Mouse (Mus musculus) adrenal gland, postnatal 4 days (tissue): ENCODE measurements at regions not wholly inside any gene's neighbourhood (a gene's known extent, or its start where the extent isn't known, plus 50 kb on each side); places are given as distances from the start of the nearest gene placed in this dataset.

ENCODE experiments used
- DNase-seq, 2 experiments: peaks; one replicate each; pipeline ENCODE4 v3.0.0; 2021 to 2022; ENCODE audit warnings: low spot score in 2 of 2, mixed read lengths in 2 of 2

- no peak for DNase-seq
Observed at GRCm38 (mm10) chr11:71410582-71410981, 180.0 kb upstream of the Nlrp1b start.

GRCm38 (mm10) chr11:71411958-71412357 is 181.4 kb upstream of the Nlrp1b start:
- no peak for DNase-seq

GRCm38 (mm10) chr11:71414403-71415140 is 184.0 kb upstream of the Nlrp1b start:
- DNase-seq, result no peak

- DNase-seq, result no peak
Observed at GRCm38 (mm10) chr11:71415451-71415850, 184.9 kb upstream of the Nlrp1b start.

- DNase-seq, result no peak
Observed at GRCm38 (mm10) chr11:71422291-71422840, 191.8 kb upstream of the Nlrp1b start.

GRCm38 (mm10) chr11:71423242-71423641 is 192.7 kb upstream of the Nlrp1b start:
- no peak for DNase-seq

GRCm38 (mm10) chr11:71424879-71425278 is 194.3 kb upstream of the Nlrp1b start:
- no peak for DNase-seq

GRCm38 (mm10) chr11:71429739-71430138 is 199.2 kb upstream of the Nlrp1b start:
- no peak for DNase-seq

GRCm38 (mm10) chr11:71434241-71434640 is 203.7 kb upstream of the Nlrp1b start:
- DNase-seq, result no peak

GRCm38 (mm10) chr11:71434886-71435285 is 204.4 kb upstream of the Nlrp1b start:
- DNase-seq, result no peak

- DNase-seq, result no peak
Observed at GRCm38 (mm10) chr11:71435745-71436144, 205.2 kb upstream of the Nlrp1b start.

GRCm38 (mm10) chr11:71436335-71436734 is 205.8 kb upstream of the Nlrp1b start:
- no peak for DNase-seq

- no peak for DNase-seq
Observed at GRCm38 (mm10) chr11:71436801-71437200, 206.3 kb upstream of the Nlrp1b start.

GRCm38 (mm10) chr11:71439871-71440270 is 209.3 kb upstream of the Nlrp1b start:
- no peak for DNase-seq

- no peak for DNase-seq
Observed at GRCm38 (mm10) chr11:71440392-71440791, 209.9 kb upstream of the Nlrp1b start.

- no peak for DNase-seq
Observed at GRCm38 (mm10) chr11:71444056-71444455, 213.5 kb upstream of the Nlrp1b start.

- no peak for DNase-seq
Observed at GRCm38 (mm10) chr11:71446641-71447040, 216.1 kb upstream of the Nlrp1b start.

- no peak for DNase-seq
Observed at GRCm38 (mm10) chr11:71447841-71448745, 217.6 kb upstream of the Nlrp1b start.

- no peak for DNase-seq
Observed at GRCm38 (mm10) chr11:71480094-71480493, 249.6 kb upstream of the Nlrp1b start.

GRCm38 (mm10) chr11:71497863-71498262 is 251.9 kb upstream of the Wscd1 start:
- DNase-seq, result no peak

- no peak for DNase-seq
Observed at GRCm38 (mm10) chr11:71498299-71498698, 251.4 kb upstream of the Wscd1 start.

GRCm38 (mm10) chr11:71502156-71502555 is 247.6 kb upstream of the Wscd1 start:
- no peak for DNase-seq
